Mouse (Mus musculus): Measurements from ENCODE around the gene Hfm1. TPM values are rescaled to one million over a fixed set of nuclear protein-coding genes. Genes with fewer than 3 reads are reported as not detected.

Hfm1 gene
- total RNA-seq, 2 experiments from 2014 or later = 1.7 to 2.0 TPM

DNA sequence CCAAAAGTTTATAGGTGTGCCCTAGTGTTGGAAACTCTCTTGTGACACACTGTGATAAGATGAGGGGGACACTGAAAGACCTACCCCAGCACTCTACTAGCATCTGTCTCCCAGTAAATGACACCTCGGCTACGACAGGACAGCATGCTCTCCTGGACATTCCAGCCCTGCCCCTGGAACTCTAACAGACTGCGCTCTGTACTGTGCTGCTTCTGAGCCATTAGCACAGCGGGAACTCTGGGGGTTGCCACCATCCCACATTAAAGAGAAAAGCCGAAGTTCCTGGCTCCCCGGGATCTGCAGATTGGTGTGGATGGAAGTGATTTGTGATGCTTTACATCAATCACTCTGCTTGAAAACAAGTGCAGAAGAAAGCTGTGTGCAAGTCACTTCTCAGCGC, 93.1 kb downstream of the Hfm1 start:
- DNase-seq = no peak

- no peak for DNase-seq
Observed at GRCm38 (mm10) chr5:106831401-106831800, 94.7 kb downstream of the Hfm1 start.

- no peak for DNase-seq
Observed at GRCm38 (mm10) chr5:106830775-106831174, 95.3 kb downstream of the Hfm1 start.

GRCm38 (mm10) chr5:106826740-106827139, 99.4 kb downstream of the Hfm1 start:
- no peak for DNase-seq

- no peak for DNase-seq
Observed at GRCm38 (mm10) chr5:106826044-106826443, 100.1 kb downstream of the Hfm1 start.

GRCm38 (mm10) chr5:106825301-106825853, 100.7 kb downstream of the Hfm1 start:
- DNase-seq = peak; percentile 15 to 29

GRCm38 (mm10) chr5:106824716-106825115, 101.4 kb downstream of the Hfm1 start:
- DNase-seq = no peak

DNA sequence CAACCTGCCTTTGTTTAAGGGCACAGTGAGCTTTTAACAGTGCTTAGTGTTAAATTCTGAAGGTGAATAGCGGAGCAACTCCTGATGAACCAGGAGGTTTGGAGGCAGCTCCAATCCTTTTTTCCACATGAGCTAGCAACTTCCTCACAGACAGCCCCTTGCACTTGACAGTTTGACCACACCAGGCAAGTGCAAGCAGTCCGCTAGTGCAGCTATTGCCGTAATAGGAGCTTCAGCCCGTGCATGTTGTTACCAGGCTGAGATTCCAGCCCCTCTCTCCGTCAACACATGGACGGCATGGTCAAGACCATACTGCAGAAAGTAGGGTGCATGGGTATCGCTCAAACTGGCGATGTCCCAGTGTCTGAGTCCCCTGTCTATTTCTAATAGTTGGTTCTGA, 106.5 kb downstream of the Hfm1 start:
- DNase-seq = no peak

DNA sequence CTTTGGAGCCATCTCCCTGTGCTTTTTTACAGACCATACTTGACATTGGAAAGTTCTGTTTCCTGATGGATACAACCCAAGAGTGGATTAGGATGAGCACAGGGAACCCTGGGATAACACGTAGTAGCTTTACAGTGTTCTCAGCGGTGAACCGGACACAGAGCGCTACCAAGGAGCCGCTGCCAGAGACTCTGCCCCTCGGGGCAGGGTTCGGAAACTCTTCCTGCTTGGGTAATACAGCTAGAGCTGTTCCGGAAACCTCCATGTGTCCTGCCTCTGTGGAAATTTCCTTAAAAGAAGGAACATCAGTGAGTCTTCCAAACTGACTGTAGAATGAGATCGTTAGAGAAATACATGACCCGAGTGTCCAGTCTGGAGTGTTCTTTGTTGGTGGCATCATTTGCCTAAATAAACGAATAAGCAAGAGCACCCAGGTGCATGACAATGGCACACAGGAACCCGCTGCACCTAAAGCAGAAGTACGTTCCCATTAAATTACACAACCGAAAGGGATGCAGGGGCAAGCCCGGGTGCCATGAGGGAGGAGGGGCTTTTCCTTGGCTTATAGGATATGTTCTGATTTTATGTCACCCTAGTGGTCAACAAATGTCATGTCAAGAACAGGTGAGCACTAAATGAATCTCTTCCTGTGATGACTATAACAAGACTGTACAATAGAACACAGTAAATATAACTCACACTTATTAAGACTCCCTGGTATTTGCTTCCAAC, 110.0 kb downstream of the Hfm1 start:
- DNase-seq = no peak

- no peak for DNase-seq
Observed at GRCm38 (mm10) chr5:106814611-106815010, 111.5 kb downstream of the Hfm1 start.

GRCm38 (mm10) chr5:106803094-106803493, 123.0 kb downstream of the Hfm1 start:
- DNase-seq = peak; percentile 33 to 40

DNA sequence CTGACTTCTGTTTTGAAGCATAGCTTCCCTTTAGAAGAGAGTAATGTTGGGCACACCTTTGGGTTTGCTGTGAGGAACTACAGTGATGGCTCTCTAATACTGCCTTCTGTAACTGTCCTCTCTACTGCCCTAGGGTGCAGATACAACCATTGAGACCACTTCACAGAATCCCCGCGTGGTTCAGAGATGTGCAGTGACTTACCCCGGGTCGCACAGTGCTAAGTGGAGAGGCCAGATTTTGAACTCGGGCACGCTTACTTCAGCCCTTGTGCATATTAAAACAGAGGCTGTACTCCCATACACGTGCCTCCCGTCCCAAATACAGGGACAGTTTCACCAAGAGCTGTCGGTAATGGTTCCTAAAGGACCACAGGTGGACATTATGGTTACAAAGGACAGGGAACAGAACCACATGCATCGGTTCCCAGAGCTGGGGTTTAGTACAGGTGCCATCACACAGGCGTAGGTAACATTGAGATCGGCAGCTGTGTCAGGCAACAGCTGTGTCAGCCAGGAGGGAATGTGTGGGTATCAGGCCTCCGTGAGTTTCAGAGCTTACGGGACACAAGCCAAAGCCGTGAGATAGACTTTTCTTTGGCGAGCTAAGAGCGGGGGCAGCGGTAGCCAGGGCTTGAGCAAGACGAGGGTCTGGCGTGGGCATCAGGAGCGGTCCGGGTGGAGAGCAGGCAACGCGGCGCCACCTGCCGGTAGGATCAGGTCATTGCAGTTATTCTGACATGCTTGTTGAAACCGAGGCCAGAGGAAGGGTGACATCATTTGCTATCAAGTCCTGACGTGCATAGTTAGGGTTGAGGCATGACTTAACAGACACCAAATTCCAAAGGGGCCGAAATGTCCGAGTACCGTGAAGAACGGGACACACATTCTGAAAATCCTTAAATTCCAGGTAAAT, 124.0 kb downstream of the Hfm1 start:
- peak; percentile 81 to 82 for DNase-seq

DNA sequence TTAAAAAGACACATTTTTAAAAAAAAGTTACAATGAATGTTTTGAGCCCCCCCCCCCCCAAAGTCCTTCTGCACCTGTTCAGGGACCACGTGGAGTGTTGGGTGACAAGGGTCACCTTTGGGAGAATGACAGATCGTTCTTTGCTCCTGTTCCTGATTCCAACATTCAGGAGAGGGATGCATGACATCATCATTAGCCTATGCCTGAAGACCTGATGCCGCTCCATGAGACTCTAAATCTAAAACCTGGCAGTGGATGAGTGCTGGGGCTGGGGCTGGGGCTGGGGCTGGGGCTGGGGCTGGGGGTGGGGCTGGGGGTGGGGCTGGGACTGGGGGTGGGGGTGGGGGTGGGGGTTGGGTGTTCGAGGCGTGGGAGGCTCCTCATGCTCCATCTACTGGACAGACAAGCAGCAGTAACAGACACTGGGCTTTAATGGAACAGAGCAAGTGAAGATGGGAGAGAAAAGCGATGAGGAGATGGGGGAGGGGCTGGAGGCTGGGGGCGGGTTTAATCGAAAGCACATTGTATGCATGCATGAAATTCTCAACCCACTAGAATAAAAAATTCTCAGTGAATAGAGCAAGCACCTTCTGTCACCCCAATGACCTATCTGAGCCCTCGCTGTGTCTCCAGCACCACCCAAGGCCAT, 124.8 kb downstream of the Hfm1 start:
- DNase-seq = no peak

DNA sequence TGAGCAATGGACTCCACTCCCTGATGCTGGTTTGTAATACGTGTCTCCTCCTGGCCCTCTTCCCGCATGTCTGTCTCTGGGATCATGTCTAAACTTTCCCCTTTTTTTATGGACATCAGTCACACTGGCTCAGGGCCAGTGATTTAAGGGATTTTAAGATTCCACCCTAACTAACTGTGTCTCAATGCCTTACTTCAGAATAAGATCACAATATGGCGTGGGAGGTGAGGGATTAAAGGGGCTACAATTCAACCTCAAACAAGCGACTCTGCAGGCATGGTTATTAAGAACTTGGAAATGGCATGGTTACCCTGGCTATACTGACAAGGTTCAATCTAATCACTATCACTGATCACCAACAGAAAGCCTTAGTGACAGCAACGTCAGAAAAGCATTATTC, 128.2 kb downstream of the Hfm1 start:
- DNase-seq = no peak

DNA sequence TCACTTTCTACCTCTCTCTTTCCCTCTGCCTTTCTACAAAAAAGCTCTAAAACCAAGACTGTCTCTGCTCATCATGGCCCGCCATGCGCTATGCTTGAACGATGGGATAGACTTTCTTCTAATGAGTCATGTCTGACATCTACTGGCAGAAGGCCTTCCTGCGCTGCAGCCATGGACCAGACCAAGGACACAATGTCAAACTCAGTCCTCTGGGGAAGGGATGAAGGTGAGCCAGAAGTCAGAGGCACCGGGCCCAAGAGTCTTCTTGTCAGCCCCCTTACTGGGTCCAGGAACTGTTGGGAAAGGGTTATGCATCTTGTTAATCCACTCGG, 134.9 kb downstream of the Hfm1 start:
- no peak for DNase-seq

DNA sequence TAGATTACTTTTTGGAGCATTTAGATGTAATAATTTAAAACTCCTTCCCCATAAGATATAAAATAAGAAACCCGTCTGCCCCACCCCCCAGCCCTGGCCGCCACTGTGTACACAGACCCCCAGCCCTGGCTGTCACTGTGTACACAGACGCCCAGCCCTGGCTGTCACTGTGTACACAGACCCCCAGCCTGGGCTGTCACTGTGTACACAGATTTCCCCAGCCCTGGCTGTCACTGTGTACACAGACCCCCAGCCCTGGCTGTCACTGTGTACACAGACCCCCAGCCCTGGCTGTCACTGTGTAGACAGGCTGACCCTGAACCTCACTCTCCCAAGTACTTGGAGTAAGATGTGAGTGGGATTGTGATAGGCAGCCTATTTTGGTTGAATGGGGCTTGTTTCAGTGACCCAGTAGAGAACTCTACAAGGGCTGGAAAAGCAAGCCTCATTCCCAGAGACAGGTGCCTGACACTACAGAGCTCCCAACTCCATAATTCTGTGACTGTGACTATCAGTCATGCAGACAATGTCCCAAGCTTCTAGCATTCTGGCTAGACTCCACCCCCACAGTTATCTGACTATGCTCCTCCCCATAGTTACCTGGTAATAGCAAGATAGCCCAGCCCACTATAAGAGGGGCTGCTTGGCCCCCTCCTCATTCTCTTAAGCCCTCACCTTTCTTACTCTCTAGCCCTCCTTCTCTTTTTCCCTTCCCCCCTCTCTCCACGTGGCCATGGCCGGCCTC, 135.5 kb downstream of the Hfm1 start:
- no peak for DNase-seq

Small RNAs within 50 kb of the gene (microRNA-seq; reads per million reads assigned to microRNA genes)
- 0 reads per million in 2 experiments for gene Gm27527

Other genes starting within 250 kb of the Hfm1 start
- 100 to 1,000 TPM; 105 to 107 TPM for gene Zfp644, start 229.0 kb downstream of the Hfm1 start, total RNA-seq (2021)
- gene Cdc7, start 38.0 kb upstream of the Hfm1 start, total RNA-seq (2021) = 10 to 100 TPM; 16.4 to 21.1 TPM